In genomic region chr15:89363051-89363450, GRCm38 (mm10) we compare ENCODE assay signal across 19 mouse cellular contexts. TPM values are rescaled to one million over a fixed set of nuclear protein-coding genes. Genes with fewer than 3 reads are reported as not detected.
DNase-seq lines count a peak whose midpoint lies in the region; ATAC-seq and TF ChIP-seq lines count a peak whose summit lies in the region.
"Had no signal": no experiment of that assay in that cellular context is flagged by ENCODE, and none has a peak within 500 bp of the region (broad histone marks: within the 10 kb centered on the region; RNA-seq: fewer than 3 reads in every experiment).

No protein-coding gene starts in this region.

- peaks cover 84% of the 10 kb centered on the region for H3K36me3 ChIP-seq in lung, embryonic 14.5 days (ENCODE audit: insufficient read depth)
- peaks cover 66% of the 10 kb centered on the region for H3K36me3 ChIP-seq in midbrain, postnatal 0 days (ENCODE audit: insufficient read depth, low read length)

- H3K4me1 ChIP-seq in lung, embryonic 14.5 days (ENCODE audit: insufficient read depth) = no peaks in the 10 kb centered on the region
- no peaks in the 10 kb centered on the region for H3K4me1 ChIP-seq in midbrain, postnatal 0 days (ENCODE audit: insufficient read depth, low read length)

- H3K9me3 ChIP-seq in lung, embryonic 14.5 days (ENCODE audit: low read depth, low read length) = no peaks in the 10 kb centered on the region
- no peaks in the 10 kb centered on the region for H3K9me3 ChIP-seq in midbrain, postnatal 0 days (ENCODE audit: low read length)
- H3K9me3 ChIP-seq: embryonic facial prominence, embryonic 12.5 days; forebrain, embryonic 13.5 days; G1E; heart, embryonic 12.5 days; hindbrain, embryonic 15.5 days had no signal

- H3K9ac ChIP-seq in lung, embryonic 14.5 days = no peak overlapping the region
- no peak overlapping the region for H3K9ac ChIP-seq in midbrain, postnatal 0 days (replicated peaks; ENCODE audit: low read length, poor library complexity, severe bottlenecking)
- H3K9ac ChIP-seq: embryonic facial prominence, embryonic 12.5 days; forebrain, embryonic 13.5 days; forebrain, postnatal 0 days; heart, embryonic 12.5 days; hindbrain, embryonic 15.5 days had no signal

- peak; percentile 27 for DNase-seq in cerebellum, adult 11-12 months
- DNase-seq in cerebellum, adult 11 months = no peak
- peak; percentile 79 for DNase-seq in adipocyte (ENCODE audit: low spot score)
- DNase-seq in lung, embryonic 14.5 days = peak; percentile 20
- DNase-seq in lung, postnatal 25 days (ENCODE audit: low spot score) = peak; percentile 81
- no peak for DNase-seq in layer of hippocampus, postnatal 10 days (ENCODE audit: low spot score in 2 of 2)
- no peak for DNase-seq in midbrain, postnatal 0 days (ENCODE audit: low spot score)
- DNase-seq: adrenal gland, postnatal 14 days; B cell, adult 2 months; cerebellum, adult 8-10 months; cerebellum, postnatal 25 days; forebrain, postnatal 0 days; gastrocnemius, postnatal 14 days had no signal

- no peak overlapping the region for H3K27ac ChIP-seq in lung, embryonic 14.5 days (ENCODE audit: low read depth)
- no peak overlapping the region for H3K27ac ChIP-seq in midbrain, postnatal 0 days (ENCODE audit: low read depth, low read length)
- H3K27ac ChIP-seq: embryonic facial prominence, embryonic 12.5 days; forebrain, embryonic 13.5 days; hindbrain, embryonic 15.5 days had no signal

- TF ChIP-seq CTCF in lung, embryonic 14.5 days (IDR thresholded peaks at IDR 0.05; ENCODE audit: low read depth) = no peak
- TF ChIP-seq CTCF in midbrain, postnatal 0 days (IDR thresholded peaks at IDR 0.05) = no peak

- H3K27me3 ChIP-seq in lung, embryonic 14.5 days (ENCODE audit: insufficient read depth, low read length) = no peaks in the 10 kb centered on the region
- H3K27me3 ChIP-seq in midbrain, postnatal 0 days (ENCODE audit: insufficient read depth, low read length) = no peaks in the 10 kb centered on the region
- H3K27me3 ChIP-seq: embryonic facial prominence, embryonic 12.5 days; forebrain, embryonic 13.5 days; heart, embryonic 12.5 days; hindbrain, embryonic 15.5 days had no signal

- no peak overlapping the region for H3K4me3 ChIP-seq in lung, embryonic 14.5 days (ENCODE audit: low read depth, low read length)
- H3K4me3 ChIP-seq in midbrain, postnatal 0 days (ENCODE audit: low read depth, low read length) = no peak overlapping the region
- H3K4me3 ChIP-seq: embryonic facial prominence, embryonic 12.5 days; forebrain, embryonic 13.5 days; heart, embryonic 12.5 days; hindbrain, embryonic 15.5 days had no signal

- no peak for ATAC-seq in lung, embryonic 14.5 days (ENCODE audit: insufficient read depth)
- ATAC-seq in midbrain, postnatal 0 days (ENCODE audit: low FRiP score) = no peak
- ATAC-seq: CD4-positive, CD25-positive, alpha-beta regulatory T cell, adult 4 months; forebrain, embryonic 13.5 days; forebrain, postnatal 0 days had no signal

- H3K4me2 ChIP-seq in lung, embryonic 14.5 days = no peak overlapping the region
- no peak overlapping the region for H3K4me2 ChIP-seq in midbrain, postnatal 0 days (ENCODE audit: low read depth, low read length, poor library complexity, severe bottlenecking)
- H3K4me2 ChIP-seq: embryonic facial prominence, embryonic 12.5 days; forebrain, embryonic 13.5 days; heart, embryonic 12.5 days; hindbrain, embryonic 15.5 days had no signal

- 78% methylated on average over 7 of the region's 7 CpGs for WGBS in lung, embryonic 14.5 days
- WGBS in midbrain, postnatal 0 days = 93% methylated on average over 7 of the region's 7 CpGs

RNA-seq across cellular contexts. Expression of gene Ncaph2, which starts 7.5 kb away (rescaled TPM):
- 157 and 168 TPM in 2 replicates for polyA plus RNA-seq in lung, embryonic 14.5 days (2014; fragmentation: Nextera tagmentation; extraction: Ambion mirVana)
- 10 to 100 TPM; 73.2 to 82.3 TPM for total RNA-seq in layer of hippocampus, postnatal 10 days (2021)
- 87.1 and 88.8 TPM in 2 replicates for total RNA-seq in midbrain, postnatal 0 days (2014; rRNA removed)
- polyA plus RNA-seq in midbrain, postnatal 0 days (2015; fragmentation: Nextera tagmentation; extraction: Ambion mirVana) = 88.0 and 96.9 TPM in 2 replicates

RNA-seq across cellular contexts. Expression of gene Lmf2, which starts 7.6 kb away (rescaled TPM):
- 59.1 and 63.7 TPM in 2 replicates for polyA plus RNA-seq in lung, embryonic 14.5 days (2014; fragmentation: Nextera tagmentation; extraction: Ambion mirVana)
- 10 to 100 TPM; 24.1 to 29.3 TPM for total RNA-seq in layer of hippocampus, postnatal 10 days (2021)
- total RNA-seq in midbrain, postnatal 0 days (2014; rRNA removed) = 20.2 and 25.6 TPM in 2 replicates
- polyA plus RNA-seq in midbrain, postnatal 0 days (2015; fragmentation: Nextera tagmentation; extraction: Ambion mirVana) = 27.3 and 30.9 TPM in 2 replicates

RNA-seq across cellular contexts. Expression of gene Sco2, which starts 10.6 kb away (rescaled TPM):
- 4.5 and 7.5 TPM in 2 replicates for polyA plus RNA-seq in lung, embryonic 14.5 days (2014; fragmentation: Nextera tagmentation; extraction: Ambion mirVana)
- total RNA-seq in layer of hippocampus, postnatal 10 days (2021) = 10 to 100 TPM; 27.9 to 29.1 TPM
- total RNA-seq in midbrain, postnatal 0 days (2014; rRNA removed) = 24.9 and 36.1 TPM in 2 replicates
- 23.1 and 26.5 TPM in 2 replicates for polyA plus RNA-seq in midbrain, postnatal 0 days (2015; fragmentation: Nextera tagmentation; extraction: Ambion mirVana)

RNA-seq across cellular contexts. Expression of gene Tymp, which starts 13.8 kb away (rescaled TPM):
- 0.96 and 1.5 TPM in 2 replicates for polyA plus RNA-seq in lung, embryonic 14.5 days (2014; fragmentation: Nextera tagmentation; extraction: Ambion mirVana)
- total RNA-seq in layer of hippocampus, postnatal 10 days (2021) = 1 to 10 TPM; 1.1 to 1.4 TPM
- total RNA-seq in midbrain, postnatal 0 days (2014; rRNA removed) = 4.6 and 7.0 TPM in 2 replicates
- 3.1 and 3.6 TPM in 2 replicates for polyA plus RNA-seq in midbrain, postnatal 0 days (2015; fragmentation: Nextera tagmentation; extraction: Ambion mirVana)
- polyA plus RNA-seq: CD4-positive, CD25-positive, alpha-beta regulatory T cell, adult 4 months had no signal

RNA-seq across cellular contexts. Expression of gene Odf3b, which starts 16.0 kb away (rescaled TPM):
- polyA plus RNA-seq in lung, embryonic 14.5 days (2014; fragmentation: Nextera tagmentation; extraction: Ambion mirVana) = 1.1 and 1.3 TPM in 2 replicates
- 1 to 10 TPM; 3.7 to 4.2 TPM for total RNA-seq in layer of hippocampus, postnatal 10 days (2021)
- total RNA-seq in midbrain, postnatal 0 days (2014; rRNA removed) = 2.2 and 10.7 TPM in 2 replicates
- 6.7 and 8.6 TPM in 2 replicates for polyA plus RNA-seq in midbrain, postnatal 0 days (2015; fragmentation: Nextera tagmentation; extraction: Ambion mirVana)
- total RNA-seq: G1E had no signal
- polyA plus RNA-seq: G1E had no signal

Comparison
In these comparisons a context has a peak if more than half of its experiments do, and no peak if none do; other contexts are left out.
1. DNase-seq: peak in cerebellum, adult 11-12 months (single experiment), adipocyte (single experiment), lung, embryonic 14.5 days (single experiment) and lung, postnatal 25 days (single experiment); none in cerebellum, adult 11 months (single experiment), layer of hippocampus, postnatal 10 days (0 of 2) and midbrain, postnatal 0 days (single experiment).